Mouse (Mus musculus) stomach, postnatal 0 days (tissue): Measurements from ENCODE around the gene Evl. TPM values are rescaled to one million over a fixed set of nuclear protein-coding genes. Genes with fewer than 3 reads are reported as not detected.
A peak's percentile ranks its signal among the peaks of the same experiment; 100 is the strongest.

ENCODE experiments used
- ATAC-seq: fragments of 200-750 bp; cut with Nextera tagmentation; 2 replicates; pipeline ENCODE4 v1.8.0; 2017; ENCODE audit not compliant: low FRiP score, low TSS enrichment
- DNase-seq: peaks from one replicate; pipeline ENCODE4 v3.0.0-alpha.2; 2016; ENCODE audit warnings: low spot score
- H3K27ac ChIP-seq: fragments of 300-500 bp; sonication (generic); replicated peaks from 2 replicates; pipeline ENCODE4 v1.5.1; 2014; ENCODE audit warnings: mild to moderate bottlenecking, control low read depth
- H3K27me3 ChIP-seq: fragments of 300-500 bp; sonication (generic); 2 replicates; pipeline ENCODE4 v1.6.1; 2014; ENCODE audit warnings: low read length; ENCODE audit not compliant: control insufficient read depth, insufficient read depth
- H3K36me3 ChIP-seq: fragments of 300-500 bp; sonication (generic); 2 replicates; pipeline ENCODE4 v1.6.1; 2014; ENCODE audit warnings: low read length, mixed read lengths; ENCODE audit not compliant: control insufficient read depth, insufficient read depth
- H3K4me1 ChIP-seq: fragments of 300-500 bp; sonication (generic); replicated peaks from 2 replicates; pipeline ENCODE4 v1.6.1; 2014; ENCODE audit warnings: antibody characterized with exemption; ENCODE audit not compliant: control insufficient read depth, insufficient read depth
- H3K4me2 ChIP-seq: fragments of 300-500 bp; sonication (generic); replicated peaks from 2 replicates; pipeline ENCODE4 v1.6.1; 2014; ENCODE audit warnings: low read depth, mild to moderate bottlenecking, control low read depth, moderate library complexity
- H3K4me3 ChIP-seq: fragments of 300-500 bp; sonication (generic); 2 replicates; pipeline ENCODE4 v1.5.1; 2014; ENCODE audit warnings: low read depth, low read length, control low read depth
- H3K9ac ChIP-seq: fragments of 300-500 bp; sonication (generic); 2 replicates; pipeline ENCODE4 v1.6.1; 2014; ENCODE audit warnings: mild to moderate bottlenecking, low read length, control low read depth, mixed read lengths
- H3K9me3 ChIP-seq: fragments of 300-500 bp; sonication (generic); 2 replicates; pipeline ENCODE4 v1.6.1; 2016; ENCODE audit warnings: low read length; ENCODE audit not compliant: control insufficient read depth
- CTCF ChIP-seq: IDR thresholded peaks from 2 replicates; pipeline ENCODE4 v1.5.1; 2016; ENCODE audit warnings: antibody characterized with exemption, low read depth, mild to moderate bottlenecking, moderate library complexity
- EP300 ChIP-seq: optimal IDR thresholded peaks from 2 replicates; pipeline ENCODE3; 2016; ENCODE audit warnings: antibody characterized with exemption
- WGBS: fragments of 180-500 bp; shearing (Covaris S2); extraction: QIAGEN DNeasy Blood & Tissue Kit; methylation state at CpG from one replicate; pipeline ENCODE4 v1.1.7; 2014; 5-methylcytosine and 5-hydroxymethylcytosine counted together
- polyA plus RNA-seq: library from polyadenylated mRNA; unstranded; fragments of >200 nt; fragmentation: Nextera tagmentation; extraction: Ambion mirVana; gene quantifications from 2 replicates; pipeline ENCODE4 v1.2.1, GENCODE M21; 2015

Gene Evl
- polyA plus RNA-seq, 1 experiment from 2014 or later: 27.8 TPM

DNA sequence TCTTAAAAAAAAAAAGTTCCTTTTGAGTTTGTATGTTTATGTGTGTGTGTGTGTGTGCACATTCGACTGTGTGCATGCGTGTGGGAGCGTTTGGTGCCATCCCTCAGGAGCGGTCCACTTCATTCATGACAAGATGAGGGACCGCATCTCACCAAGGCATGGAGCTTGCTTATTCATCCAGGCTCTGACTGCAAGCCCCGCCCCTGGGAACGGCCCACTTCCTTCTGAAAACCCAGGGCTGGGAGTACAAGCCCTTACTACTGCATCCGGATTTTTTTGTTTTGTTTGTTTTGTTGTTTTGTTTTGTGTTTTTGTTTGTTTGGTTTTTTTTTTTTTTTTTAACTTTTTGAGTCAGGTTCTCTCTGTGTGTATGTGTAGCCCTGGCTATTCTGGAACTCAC is 35.1 kb upstream of the Evl start:
- no peak for DNase-seq
- Histone ChIP-seq H3K36me3 (peaks cover 14% of the 10 kb centered on the region), H3K9ac (no peak overlapping the region), H3K9me3 (no peaks in the 10 kb centered on the region), H3K27me3 (no peaks in the 10 kb centered on the region), H3K4me3 (no peak overlapping the region), H3K27ac (no peak overlapping the region), H3K4me2 (no peak overlapping the region), H3K4me1 (no peaks in the 10 kb centered on the region)
- TF ChIP-seq CTCF: no peak
- TF ChIP-seq EP300: no peak
- no peak for ATAC-seq
- whole genome bisulfite sequencing: 72% methylated on average over 8 of the region's 8 CpGs

DNA sequence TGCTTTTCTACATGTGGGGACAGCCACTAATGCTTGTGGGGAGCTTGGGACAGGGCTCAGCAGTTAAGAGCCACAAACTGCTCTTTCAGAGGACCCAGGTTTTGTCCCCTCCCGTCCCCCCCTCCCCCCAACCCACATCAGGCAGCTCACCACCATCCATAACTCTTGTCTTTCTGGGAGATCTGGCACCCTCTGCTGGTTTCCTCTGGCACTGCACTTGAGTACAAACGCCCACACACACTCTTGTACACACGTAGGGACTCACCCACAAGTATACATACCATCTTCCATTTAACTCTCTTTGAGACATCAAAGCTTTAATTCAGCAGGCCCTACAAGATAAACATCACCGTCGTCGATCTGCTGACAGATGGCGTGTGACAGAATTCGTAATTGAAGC is 25.3 kb upstream of the Evl start:
- peak; percentile 80 for TF ChIP-seq CTCF
- no peak for TF ChIP-seq EP300
- Histone ChIP-seq H3K4me3 (no peak overlapping the region), H3K36me3 (peaks cover 3% of the 10 kb centered on the region), H3K9ac (no peak overlapping the region), H3K27ac (no peak overlapping the region), H3K27me3 (no peaks in the 10 kb centered on the region), H3K4me2 (no peak overlapping the region), H3K9me3 (no peaks in the 10 kb centered on the region), H3K4me1 (no peaks in the 10 kb centered on the region)
- 46% methylated on average over 8 of the region's 8 CpGs for WGBS
- DNase-seq (peak; percentile 71), ATAC-seq (no peak)

DNA sequence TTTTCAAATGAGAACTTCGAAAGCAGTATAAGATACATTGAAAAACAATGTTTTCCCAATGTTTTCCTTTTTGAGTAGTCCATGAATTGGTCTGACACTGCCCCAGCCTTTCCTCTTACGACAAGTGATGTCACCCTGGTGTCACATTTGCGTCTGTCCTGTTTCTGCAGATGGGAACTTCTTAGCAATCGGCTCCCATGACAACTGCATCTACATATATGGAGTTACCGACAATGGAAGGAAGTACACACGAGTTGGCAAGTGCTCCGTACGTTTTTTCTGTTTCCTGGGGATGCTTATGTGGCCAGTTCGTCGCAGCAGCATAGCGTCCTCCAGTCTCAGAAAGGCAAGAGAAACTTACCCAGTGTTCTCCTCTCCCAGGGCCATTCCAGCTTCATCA is 20.0 kb upstream of the Evl start:
- H3K27ac ChIP-seq: no peak overlapping the region
- H3K9me3 ChIP-seq: no peaks in the 10 kb centered on the region
- H3K4me2 ChIP-seq: no peak overlapping the region
- no peak for DNase-seq
- 87% methylated on average over 11 of the region's 11 CpGs for WGBS
- H3K9ac ChIP-seq: no peak overlapping the region
- no peak for ATAC-seq
- no peaks in the 10 kb centered on the region for H3K27me3 ChIP-seq
- no peaks in the 10 kb centered on the region for H3K4me1 ChIP-seq
- H3K36me3 ChIP-seq: peaks cover 4% of the 10 kb centered on the region; the same call in 1 of the 2 replicates
- TF ChIP-seq CTCF: no peak
- H3K4me3 ChIP-seq: no peak overlapping the region

DNA sequence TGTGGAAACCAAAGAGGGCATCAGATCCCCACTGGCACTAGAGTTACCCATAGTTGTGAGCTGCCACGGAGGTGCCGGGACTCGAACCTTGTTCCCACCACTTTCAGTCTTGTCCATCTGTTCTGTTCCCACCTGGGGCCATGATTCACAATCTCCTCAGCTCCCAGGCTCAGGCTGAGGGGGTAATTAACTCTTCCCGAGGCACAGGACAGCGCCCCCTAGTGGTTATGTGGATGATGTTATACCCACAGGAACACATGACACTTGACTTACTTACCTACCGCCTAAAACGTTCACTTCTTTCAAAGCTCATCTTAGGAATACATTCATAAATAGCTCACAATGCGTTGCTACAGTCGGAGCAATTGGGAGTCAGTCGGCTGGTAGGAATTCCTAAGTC is 18.1 kb upstream of the Evl start:
- Histone ChIP-seq H3K4me3 (no peak overlapping the region), H3K9ac (no peak overlapping the region), H3K4me1 (no peaks in the 10 kb centered on the region), H3K4me2 (no peak overlapping the region), H3K27me3 (no peaks in the 10 kb centered on the region), H3K9me3 (no peaks in the 10 kb centered on the region), H3K27ac (no peak overlapping the region), H3K36me3 (peaks cover 4% of the 10 kb centered on the region; the same call in 1 of the 2 replicates)
- WGBS: 70% methylated on average over 10 of the region's 10 CpGs
- DNase-seq (no peak), ATAC-seq (no peak)
- TF ChIP-seq EP300: no peak
- peak; percentile 72 for TF ChIP-seq CTCF

DNA sequence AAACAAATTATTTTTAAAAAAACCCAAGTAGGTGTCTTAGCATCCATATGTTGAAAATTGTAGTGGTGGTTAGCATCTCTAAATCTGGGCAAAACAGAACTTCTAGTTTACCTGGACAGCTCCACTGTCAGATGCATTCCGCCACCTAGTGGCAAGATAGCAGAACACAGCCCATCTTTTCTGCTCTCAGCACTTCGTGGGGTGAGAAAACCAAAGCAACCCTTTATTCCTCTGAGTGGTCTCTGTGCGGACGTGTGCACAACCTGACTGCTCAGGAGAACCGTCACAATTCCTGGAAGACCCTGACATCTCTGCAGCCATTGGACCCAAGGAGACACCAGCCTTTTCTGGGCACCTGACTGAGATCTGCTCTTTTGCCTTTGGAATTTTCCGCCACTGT is 13.4 kb upstream of the Evl start:
- H3K27me3 ChIP-seq: no peaks in the 10 kb centered on the region

DNA sequence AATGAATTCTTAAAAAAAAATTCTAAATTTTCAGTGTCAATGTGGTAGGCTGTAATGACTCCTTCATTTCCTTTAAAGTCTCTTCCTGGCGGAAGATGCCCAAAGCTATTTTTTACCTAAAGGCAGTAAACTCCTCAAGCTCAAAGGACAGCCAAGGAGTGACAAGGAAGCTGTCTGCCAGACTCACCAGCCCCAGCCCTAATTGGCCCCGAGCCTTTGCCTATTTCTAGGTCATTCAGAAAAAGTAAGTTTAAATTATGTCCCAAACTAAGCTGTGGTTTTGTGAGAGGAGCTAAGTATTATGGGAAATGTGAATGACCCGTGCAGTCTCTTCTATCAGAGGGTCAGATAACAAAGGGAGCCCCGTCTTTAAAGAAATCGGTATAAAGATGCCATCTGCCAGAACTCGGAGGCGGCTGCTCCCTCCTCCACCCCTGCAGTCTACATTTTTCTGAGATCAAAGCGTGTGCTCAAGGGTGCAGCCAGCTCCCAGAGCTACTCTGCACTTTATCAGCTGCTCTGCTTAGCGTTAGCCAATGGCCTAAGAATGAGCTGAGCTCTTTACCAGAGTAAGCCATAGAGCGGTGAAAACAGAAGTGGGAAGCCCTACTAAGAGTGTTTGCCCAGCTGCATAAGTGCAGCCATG is 7.9 kb upstream of the Evl start:
- Histone ChIP-seq H3K4me3 (no peak overlapping the region), H3K9me3 (0 out of 2 replicates have a peak, but pooled peaks cover 3% of the 10 kb centered on the region), H3K27me3 (no peaks in the 10 kb centered on the region), H3K27ac (no peak overlapping the region), H3K36me3 (no peaks in the 10 kb centered on the region), H3K4me1 (no peaks in the 10 kb centered on the region; the same call in 1 of the 2 replicates), H3K9ac (no peak overlapping the region), H3K4me2 (no peak overlapping the region)
- TF ChIP-seq EP300: no peak
- no peak for TF ChIP-seq CTCF
- peak; percentile 26 for DNase-seq
- 13% methylated on average over 10 of the region's 10 CpGs for WGBS
- no peak for ATAC-seq

More for the DNA sequence above, 13.4 kb upstream of the Evl start:
- WGBS: 29% methylated on average over 6 of the region's 6 CpGs
- DNase-seq: peak; percentile 43
- Histone ChIP-seq H3K9ac (no peak overlapping the region), H3K4me2 (no peak overlapping the region), H3K4me3 (no peak overlapping the region), H3K4me1 (no peaks in the 10 kb centered on the region), H3K27ac (no peak overlapping the region), H3K36me3 (no peaks in the 10 kb centered on the region; the same call in 1 of the 2 replicates), H3K9me3 (no peaks in the 10 kb centered on the region)
- peak; percentile 48; the same call in 1 of the 2 replicates for ATAC-seq
- TF ChIP-seq CTCF: peak; percentile 89
- no peak for TF ChIP-seq EP300
